Mouse (Mus musculus): Measurements from ENCODE around the gene Serpina6.
"Not testable (repeated sequence)": the region's sequence is repeated elsewhere in the genome, so short reads cannot be mapped to it uniquely, and the experiment has no call there.

Gene Serpina6

DNA sequence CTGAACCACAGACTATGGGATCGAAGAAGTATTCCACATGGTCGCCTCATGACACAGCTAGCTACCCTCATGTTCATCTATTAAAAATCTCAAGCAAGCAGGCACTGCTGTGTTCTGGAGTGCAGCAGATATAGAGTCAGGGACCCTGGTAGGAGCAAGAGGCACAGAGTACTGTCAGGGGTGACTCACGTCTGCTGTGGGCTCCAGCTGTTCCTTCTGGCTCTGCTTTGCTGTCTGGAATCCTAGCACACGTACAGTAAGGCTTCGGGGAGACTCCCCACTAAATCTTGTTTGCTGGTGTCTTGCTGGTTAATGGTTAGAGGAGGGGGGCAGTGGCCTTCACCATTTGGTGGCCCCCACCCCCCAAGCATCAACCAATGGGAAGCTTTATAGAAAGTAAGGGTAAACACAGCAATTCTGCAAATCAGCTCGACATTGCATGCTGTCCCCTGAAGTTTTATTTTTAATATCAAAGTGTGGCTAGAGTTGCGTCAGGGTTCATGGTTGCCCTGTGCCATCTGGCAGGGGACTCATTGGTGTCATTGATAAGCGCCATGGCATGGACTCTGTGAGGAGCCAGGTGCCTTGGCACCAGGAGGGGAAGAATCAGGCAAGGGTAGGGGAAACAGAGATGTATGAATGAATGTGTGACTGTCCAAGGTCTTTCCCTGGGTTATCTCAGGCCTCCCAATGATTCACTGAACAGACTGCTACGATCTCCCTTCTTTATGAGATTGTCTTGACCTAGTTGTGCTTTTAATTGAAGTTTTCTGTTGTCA is at the start of gene Serpina6:
Gene Serpina6, minus strand, starts transcription at position 365 of the 779 bp plus-strand sequence.
- no peak for DNase-seq (ENCODE audit: low spot score)

DNA sequence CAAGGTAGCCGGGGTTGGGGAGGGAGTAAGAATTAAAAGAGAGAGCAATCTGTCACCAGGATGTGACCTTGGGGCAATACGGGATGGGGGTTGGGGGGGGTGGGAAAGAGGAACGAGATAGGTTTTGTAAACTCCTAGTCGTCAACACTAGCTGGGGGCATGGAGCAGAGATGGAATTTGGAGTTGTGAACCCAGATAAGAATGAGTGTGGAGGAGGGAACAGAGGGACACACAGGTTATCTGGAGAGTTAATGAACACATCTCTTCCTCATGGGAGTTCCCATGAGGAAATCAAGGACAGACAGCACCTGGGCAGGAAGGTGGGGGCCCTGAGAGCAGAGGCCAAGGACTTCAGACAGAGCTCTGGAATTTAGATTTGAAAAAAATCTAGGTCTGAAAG is 49.1 kb upstream of the Serpina6 start:
- no peak for DNase-seq (ENCODE audit: low spot score)

DNA sequence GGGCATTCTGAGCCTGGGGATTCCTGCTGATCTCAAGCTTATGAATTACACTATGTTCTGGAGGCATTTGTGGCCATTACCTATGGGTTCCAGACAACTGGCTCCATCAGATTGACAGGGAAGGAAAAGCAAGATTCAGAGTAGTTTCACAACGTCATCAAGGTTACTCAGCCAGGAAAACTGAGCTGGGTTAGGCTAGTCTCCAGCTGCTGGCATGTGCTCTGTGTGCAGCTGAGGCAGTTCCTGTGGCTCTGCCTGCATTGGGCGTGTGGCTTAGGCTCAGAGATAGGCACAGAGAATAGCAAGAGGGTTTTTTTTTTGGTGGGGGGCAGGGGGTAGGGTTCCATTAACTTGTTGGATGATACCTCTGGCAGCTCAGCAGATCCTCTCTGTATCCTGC is 48.5 kb upstream of the Serpina6 start:
- DNase-seq (ENCODE audit: low spot score), result no peak

DNA sequence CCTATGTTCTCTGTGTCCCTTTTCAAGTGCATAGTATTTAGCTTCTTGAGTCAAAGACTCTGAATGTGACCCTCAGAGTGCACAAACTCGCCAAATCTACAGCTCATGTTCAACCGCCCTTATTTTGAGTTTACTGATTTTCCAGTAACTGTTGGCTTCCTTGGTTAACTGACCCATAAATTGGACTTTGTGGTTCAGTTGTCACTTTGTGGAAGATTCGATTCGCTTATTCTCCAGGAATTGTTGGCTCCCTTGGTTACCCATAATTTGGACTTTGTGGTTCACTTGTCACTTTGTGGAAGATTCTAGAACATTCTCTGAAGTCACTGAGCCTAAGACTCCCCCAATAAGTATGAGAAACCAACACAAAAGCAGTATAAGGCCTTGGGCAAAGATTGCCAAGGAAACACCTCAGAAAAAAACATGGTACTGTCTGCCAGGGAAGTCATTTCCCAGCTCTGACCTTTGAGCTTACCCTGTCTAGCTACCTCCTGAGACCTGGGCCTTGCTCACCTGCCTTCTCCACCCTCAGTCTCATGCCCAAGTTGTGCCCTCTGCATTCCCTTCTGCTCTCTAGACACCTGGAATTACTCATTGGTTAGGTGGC is 43.2 kb upstream of the Serpina6 start:
- no peak for DNase-seq (ENCODE audit: low spot score)

DNA sequence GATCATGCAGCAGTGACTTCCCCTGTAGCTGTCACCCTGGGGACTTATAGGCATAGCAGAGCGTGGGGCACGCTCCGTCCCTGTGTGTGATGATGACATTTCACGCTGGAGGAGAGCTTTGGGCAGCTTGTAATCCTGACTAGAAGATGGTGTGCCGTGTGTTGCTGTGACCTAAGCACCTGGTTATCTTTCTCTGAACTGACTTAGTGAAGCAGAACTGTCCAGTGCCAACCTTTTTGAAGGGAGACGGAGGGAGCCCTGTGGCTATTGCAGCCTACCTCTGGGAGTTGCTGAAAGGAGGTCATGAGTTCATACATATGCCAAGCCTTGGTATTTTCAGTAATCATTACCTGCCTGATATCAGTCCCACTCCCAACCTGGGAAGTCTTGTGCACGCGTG is 38.4 kb upstream of the Serpina6 start, which contains the start of gene Serpina1f:
Gene Serpina1f, minus strand, starts transcription at position 101 of the 400 bp plus-strand sequence.
- DNase-seq (ENCODE audit: low spot score), result no peak

DNA sequence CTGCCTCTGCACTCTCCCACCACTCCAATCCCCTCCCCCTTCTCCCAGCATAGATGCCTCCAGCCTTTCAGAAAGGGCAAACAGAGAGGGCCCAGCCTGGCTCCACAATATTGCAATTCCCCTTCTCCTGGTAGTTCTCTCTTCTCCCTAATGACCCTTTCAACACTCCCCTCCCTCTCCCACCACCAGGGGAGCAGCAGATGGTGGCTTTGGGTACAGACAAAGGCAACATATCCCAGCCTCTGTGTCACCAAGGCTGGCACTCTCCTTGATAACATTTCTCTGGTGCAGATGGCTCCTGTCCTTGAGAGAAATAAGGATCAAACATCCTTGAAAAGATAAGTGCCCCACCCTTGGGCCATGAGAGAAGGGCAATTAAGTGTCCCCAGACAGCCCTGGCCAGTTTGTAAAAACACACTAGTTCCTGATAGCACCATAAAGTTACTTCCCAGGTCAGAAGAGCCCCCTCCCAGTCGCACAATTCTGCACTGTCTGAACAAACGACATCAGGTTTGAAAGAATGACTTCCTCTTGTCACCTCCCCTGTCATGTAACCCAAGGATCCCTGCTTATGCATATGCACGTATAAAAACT is 31.3 kb upstream of the Serpina6 start:
- peak; percentile 11 for DNase-seq (ENCODE audit: low spot score)

DNA sequence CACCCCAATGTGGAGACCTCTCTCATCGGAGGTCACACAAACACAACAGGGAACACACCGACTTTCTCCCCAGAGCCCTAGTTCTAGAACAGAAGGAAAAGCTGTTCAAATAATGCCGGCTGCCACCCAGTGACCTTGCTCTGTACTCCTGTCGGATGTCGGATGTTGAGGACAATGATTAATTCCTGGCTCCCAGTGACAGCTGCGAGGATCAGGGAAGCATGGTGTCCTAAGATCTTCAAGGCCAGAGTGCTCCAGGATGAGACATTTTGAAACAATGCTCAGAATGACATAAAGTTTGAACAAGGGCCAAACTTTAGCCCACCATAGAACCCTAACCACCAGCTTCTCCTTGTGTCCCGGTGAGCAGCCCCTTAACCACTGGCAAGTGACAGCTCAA is 30.0 kb upstream of the Serpina6 start:
- DNase-seq (ENCODE audit: low spot score), result peak; percentile 30

DNA sequence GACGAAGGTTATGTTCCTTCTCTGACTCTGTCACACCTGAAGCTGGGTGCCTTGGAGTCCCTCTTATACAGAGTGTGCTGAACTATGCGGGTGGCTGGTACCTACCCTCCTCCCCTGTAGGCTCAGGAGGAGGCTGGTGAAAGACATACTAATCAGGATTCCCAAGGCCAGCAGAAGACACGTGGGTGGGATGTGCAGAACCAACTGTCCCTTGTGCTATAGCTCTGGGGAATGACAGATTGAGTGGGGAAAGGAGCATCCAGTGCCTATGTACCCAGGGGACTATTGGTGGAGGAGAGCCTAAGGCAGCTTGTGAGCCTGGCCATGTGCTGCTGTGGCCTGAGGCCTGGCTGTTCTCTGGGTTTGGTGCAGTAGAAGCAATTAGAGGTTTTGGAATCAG is 29.0 kb upstream of the Serpina6 start:
- peak; percentile 33 for DNase-seq (ENCODE audit: low spot score)

DNA sequence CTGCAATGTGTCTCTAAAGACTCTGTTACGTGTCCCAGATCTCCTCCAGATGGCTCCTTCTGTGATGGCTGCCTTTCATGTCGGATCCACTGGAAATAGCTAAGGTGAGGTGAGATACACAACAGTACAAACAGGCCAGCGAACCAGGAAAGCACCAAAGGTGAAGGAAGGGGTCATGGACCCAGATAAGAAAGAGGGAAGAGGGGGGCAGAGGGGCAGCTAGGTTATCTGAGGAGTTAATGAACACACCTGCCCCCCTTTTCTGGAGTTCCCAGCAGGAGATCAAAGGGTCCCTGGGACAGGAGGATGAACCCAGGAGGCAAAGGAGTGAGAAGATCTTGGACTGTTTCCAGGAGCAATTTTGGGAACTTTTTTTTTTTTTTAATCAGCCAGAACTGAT is 28.4 kb upstream of the Serpina6 start:
- no peak for DNase-seq (ENCODE audit: low spot score)

DNA sequence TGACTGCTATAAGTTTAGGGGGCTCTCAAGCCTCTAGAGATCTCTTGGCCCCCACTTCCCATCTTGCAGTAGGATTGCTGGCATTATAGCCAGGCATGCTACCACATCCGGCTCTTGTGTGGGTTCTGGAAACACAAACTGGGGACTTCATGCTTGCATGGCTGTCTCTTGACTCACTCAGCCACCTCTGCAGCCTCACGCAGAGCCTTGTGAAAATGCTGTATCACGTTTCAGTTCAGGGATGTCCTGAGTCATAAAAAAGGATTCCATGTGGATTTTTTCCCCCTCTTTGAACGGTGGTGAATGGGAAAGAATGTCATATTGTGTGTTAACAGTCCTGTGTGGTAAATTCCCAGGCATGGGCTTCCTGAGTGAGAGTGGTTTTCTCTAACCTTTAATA is 26.8 kb upstream of the Serpina6 start:
- DNase-seq (ENCODE audit: low spot score), result no peak

DNA sequence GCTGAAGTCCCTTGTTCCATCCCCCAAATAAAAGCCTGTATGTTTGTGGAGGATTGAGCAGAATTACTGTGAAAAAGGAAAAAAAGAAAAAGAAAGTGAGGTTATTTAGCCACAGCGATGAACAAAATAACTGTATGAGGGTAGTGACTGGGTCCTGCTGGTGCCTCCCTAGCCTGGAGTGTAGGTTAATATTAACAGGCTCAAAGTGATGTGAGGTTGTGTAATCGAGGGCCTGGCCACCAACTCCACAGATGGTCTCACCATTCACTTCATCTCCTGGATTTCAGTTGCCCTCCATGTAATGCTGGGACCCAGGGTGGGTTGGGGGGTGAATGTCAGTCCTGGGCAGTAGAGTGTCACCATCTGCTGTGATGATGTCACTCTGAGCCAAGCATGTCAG is 24.7 kb upstream of the Serpina6 start:
- no peak for DNase-seq (ENCODE audit: low spot score)

DNA sequence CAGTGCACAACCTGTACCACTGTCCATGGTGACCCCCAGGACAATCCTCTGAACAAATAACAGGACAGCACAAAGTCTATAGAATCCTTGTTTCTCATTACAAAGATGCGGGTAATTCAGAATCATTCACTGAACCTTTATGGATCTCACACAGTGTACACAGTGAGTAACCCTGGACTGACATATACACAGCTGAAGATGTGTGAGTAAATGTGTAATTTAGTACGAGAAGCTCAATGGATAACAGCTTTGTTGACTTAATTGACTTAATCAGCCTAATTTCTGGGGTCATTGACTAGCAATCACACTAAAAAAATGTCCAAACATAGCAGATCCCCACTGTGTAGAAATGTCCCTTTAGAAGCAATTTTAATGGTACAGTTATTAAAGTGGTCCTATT is 24.2 kb upstream of the Serpina6 start:
- no peak for DNase-seq (ENCODE audit: low spot score)

DNA sequence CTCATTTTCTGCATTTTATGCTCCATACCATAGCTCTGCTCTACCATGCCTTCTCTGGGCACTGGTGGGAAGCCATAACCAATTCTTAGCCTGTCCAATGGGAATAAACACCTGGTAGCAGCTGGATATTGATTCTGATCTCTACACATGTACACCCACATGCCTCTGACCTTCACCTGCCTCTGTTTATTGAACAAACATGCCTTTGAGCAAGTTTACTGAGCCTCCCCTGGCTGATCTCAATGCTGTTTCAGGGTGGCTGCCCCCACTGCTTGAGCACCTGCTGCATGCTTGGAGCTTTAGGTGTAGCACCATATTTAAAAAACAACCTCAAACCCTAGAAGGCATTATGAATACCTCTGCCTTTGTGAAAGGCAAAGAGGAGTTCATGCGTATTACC is 22.8 kb upstream of the Serpina6 start:
- not testable (repeated sequence) for DNase-seq (ENCODE audit: low spot score)

DNA sequence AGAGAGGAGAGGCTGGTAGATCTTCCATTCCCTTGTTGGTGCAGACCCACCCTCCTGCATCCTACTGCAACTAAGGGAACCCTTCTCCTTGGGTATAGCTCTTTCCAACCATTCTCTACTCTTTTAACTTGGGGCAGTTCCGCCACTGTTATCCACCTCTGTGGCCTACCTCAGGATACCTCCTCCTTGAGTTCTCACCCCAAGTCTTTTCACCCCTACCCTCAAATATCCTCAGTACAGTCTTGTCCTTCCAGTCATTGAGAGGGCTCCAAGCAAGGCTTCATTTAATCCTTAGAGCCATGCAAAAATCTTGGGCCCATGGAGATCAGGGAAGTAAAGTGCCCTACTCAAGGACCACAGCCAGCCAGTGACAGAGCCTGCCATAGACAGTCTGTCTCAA is 19.0 kb upstream of the Serpina6 start, which contains the start of gene Serpina16:
Gene Serpina16, minus strand, starts transcription at position 101 of the 400 bp plus-strand sequence.
- no peak for DNase-seq (ENCODE audit: low spot score)

DNA sequence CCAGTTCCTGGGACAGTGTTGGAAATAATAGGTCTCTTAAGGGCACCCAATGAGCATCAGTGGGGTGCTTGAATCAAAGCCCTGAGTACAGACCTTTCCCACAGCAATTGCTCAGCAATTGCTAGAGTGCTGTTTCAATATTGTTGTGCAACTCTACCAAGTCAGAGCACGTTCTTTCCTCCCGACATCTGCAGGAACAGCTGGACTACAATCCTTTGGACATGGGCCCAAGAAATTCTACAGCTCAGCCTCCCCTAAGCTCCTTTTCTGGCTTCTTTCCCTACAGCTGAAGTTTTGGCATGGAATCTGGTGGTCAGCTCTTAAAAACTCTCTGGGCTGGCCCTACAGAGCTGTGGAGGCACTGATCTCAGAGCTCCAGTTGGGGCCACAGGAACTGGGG is 16.2 kb upstream of the Serpina6 start:
- peak; percentile 32 for DNase-seq (ENCODE audit: low spot score)

DNA sequence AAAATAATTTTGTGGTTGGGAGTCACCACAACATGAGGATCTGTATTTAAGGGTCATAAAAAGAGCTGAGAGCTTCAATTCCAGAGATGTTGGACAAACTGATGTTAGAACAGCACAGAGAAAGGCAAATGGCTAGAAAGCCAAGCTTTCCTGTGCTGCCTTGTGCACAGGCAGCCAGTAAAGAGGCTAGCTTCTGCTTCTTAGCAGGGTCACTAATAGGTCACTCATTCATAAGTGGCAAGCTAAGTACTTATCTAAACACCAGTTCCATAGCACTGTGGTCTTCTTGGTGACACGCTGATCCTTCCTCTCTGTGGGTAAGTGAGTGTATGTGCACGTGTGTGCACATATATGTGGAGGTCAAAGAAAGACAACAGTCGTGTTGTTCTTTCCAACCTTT is 14.5 kb upstream of the Serpina6 start:
- no peak for DNase-seq (ENCODE audit: low spot score)

DNA sequence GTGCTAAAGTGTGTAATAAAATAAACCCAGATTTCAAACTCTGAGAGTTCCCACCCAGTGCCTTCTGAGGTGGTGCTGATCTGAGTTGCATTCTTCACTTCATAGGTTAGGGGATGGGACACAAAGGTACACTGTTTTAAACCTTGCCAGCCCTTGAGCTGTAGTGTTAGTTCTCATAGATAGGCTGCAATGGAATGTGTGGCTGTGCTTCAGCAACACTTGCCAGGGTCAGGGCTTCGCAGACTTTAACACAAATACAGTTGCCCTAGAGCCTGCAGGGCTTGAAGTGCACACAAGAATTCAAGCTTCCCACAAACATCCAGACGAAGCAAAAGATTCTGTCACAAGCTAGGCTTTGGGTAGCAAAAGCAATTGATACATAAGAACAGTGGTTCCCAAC is 14.0 kb upstream of the Serpina6 start:
- DNase-seq (ENCODE audit: low spot score), result no peak

DNA sequence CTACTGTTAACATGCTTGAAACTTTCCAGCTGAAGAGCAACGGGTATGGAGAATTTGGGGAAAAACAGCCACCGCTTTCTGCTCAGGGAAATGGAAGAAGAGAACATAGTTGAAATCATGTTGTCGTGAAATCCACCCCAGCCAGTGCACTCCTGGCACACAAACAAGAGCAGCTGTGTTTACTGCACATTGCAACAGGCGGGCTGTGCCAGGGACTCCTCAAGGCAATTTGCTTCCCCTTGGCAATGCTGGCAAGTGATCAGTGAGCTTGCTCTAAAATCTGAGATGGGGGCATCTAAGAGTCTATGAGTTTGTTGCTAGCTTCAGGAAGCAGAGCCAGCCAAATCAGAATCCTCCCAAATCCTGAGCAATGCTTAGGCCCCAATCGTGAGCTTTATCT is 13.3 kb upstream of the Serpina6 start:
- no peak for DNase-seq (ENCODE audit: low spot score)

DNA sequence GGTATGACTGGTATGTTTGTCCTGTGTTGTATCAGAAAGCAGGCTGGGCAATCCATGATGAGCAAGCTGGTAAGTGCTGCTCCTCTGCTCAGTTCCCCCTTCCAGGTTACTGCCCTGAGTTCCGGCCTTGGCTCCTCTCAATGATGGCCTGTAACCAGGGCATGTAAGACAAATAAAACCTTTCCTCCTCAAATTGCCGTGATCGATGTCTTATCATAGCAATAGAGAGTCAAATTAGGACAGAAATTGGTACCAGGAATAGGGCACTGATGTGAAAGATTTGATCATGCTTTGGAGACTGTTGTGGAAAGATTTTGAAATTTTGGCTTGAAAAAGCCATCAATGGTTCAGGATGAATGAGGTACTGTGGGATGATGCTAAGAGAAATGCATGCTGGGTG is 8.3 kb upstream of the Serpina6 start:
- DNase-seq (ENCODE audit: low spot score), result no peak

DNA sequence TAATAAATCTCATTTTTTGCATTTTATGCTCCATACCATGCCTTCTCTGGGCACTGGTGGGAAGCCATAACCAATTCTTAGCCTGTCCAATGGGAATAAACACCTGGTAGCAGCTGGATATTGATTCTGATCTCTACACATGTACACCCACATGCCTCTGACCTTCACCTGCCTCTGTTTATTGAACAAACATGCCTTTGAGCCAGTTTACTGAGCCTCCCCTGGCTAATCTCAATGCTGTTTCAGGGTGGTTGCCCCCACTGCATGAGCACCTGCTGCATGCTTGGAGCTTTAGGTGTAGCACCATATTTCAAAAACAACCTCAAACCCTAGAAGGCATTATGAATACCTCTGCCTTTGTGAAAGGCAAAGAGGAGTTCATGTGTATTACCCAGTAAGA is 5.0 kb upstream of the Serpina6 start:
- DNase-seq (ENCODE audit: low spot score), result not testable (repeated sequence)

DNA sequence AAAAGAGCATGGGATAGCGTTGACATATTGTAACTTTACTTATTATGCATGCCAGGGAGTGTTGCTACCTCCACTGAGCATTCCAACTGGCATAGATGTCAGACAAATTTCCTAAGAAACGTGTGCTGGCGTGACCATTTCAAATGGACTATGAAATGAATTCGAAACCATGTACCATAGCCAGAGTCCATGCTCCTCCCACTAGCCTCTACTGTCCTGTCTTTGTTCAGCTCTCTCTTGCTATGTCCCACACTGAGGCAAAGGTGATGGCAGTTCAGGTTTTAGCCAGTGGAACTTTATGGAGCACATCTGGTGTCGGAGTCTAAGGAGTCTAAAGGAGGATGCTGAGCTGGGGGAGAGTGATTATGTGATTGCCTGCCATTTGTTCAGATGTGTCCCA is 3.1 kb upstream of the Serpina6 start:
- no peak for DNase-seq (ENCODE audit: low spot score)

DNA sequence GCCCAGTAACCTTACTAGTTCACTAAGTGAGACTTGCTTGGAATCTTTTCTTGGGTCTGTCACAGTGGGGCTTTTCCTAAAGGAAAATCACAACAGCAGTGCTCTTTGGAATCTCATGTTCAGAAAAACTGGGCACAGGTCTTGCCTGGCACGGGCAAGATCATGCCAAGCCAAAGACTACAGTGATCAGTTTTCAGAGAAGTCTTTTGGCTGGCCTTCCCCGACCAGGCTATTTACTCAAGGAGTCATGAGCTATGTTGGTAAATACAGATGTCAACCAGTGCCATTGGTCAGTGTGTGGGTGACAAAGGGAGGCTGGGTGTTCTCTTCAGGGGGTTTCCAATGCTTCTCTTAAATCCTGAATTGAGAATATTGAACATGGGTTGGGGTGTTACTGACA is 2.2 kb upstream of the Serpina6 start:
- DNase-seq (ENCODE audit: low spot score), result no peak

DNA sequence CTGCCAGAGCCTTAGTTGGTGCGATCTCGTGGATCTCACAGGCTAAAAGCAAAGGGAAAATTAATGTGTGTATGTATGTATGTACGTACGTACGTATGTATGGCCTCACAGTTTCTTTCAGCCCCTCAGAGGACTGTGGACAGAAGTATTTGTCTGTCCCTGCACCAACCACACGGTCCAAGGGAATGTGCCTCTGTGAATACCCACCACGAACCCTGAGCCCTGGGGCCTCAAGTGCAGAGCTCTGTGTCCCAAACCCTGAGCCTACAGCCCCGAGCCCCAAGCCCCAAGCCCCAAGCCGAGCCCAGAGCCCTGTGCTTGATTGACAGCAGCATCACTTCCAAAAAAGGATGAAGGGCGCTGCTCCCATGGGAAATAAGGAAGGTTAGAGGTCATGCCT is 979 bp upstream of the Serpina6 start:
- DNase-seq (ENCODE audit: low spot score), result no peak

Measured in testis, postnatal 14 days (tissue).